Mouse (Mus musculus) layer of hippocampus, postnatal 14 days (tissue): ENCODE measurements around the gene Gabrb1. TPM values are rescaled to one million over a fixed set of nuclear protein-coding genes. Genes with fewer than 3 reads are reported as not detected.

Source experiments
- DNase-seq, 2 experiments: peaks; one replicate each; pipeline ENCODE4 v3.0.0; 2021 to 2022; ENCODE audit warnings: low spot score in 2 of 2, mixed read lengths in 1 of 2
- total RNA-seq, 2 experiments: library from RNA; stranded (reverse); gene quantifications; 2 replicates each; pipeline ENCODE4 v1.2.3; 2021

The Gabrb1 gene
- total RNA-seq, 2 experiments from 2014 or later, result 119 to 126 TPM

DNA sequence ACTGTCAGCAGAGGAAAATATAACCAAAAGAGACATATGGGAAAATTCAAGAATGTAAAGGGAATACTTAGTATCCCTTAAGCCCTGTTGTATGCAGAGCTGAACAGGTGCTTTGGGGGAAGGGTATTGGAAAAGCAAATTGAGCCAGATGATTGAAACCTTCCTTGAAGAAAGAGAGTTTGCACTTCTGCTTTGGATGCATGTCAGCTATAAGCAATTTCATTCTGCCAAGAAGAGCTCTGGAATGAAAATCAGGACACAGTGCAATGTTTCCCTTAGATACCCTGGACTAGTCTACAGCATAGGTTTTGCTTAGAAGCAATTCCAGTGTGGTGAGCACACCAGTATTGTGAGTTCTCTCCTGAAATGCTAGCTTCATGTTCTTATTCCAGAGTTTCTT lies 170.4 kb downstream of the Gabrb1 start:
- no peak for DNase-seq

DNA sequence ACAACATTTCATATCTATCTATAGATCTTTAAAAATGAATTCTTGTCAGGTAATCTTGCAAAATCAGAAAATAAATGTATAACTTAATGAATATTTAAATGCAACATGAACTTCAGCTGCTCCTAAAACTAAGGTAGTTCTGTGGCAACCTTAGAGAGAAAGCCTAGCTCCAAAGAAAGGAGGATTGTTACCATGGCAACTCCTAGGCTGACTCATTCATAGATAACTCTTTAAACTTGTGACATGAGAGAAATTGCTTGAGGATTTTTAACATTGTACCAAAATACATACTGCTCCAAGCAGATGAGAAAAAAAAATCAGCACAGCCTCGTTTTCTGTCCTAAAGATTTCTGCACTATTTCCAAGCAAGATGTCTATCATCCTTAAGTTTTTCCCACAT lies 171.1 kb downstream of the Gabrb1 start:
- DNase-seq, result peak in 1 of 2 experiments; percentile 20

GRCm38 (mm10) chr5:71830342-71830741 lies 172.4 kb downstream of the Gabrb1 start:
- no peak for DNase-seq

GRCm38 (mm10) chr5:71842241-71842640 lies 184.3 kb downstream of the Gabrb1 start:
- DNase-seq, result no peak

GRCm38 (mm10) chr5:71898214-71898613 lies 240.3 kb downstream of the Gabrb1 start:
- DNase-seq, result no peak

- DNase-seq, result no peak
Measured at GRCm38 (mm10) chr5:71903399-71903798, 245.5 kb downstream of the Gabrb1 start.

DNA sequence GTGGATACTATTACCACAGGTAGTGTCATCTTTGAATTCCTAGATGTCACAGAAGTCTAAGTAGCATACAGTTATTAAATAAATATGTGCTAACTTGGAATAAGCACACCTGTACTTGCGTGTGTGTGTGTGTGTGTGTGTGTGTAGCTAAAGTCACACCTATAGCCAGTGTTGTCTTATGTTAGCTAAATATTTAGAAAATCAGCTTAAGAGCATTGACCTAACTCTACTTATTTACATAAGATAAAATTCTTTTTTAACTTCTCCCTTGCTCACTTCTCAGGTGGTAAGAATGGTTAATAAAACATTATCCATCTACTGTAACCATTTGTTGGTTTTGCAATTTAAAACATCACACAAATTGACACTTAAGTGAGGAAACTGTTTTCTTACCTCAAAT lies 256.1 kb downstream of the Gabrb1 start:
- DNase-seq, result no peak

- no peak for DNase-seq
Measured at GRCm38 (mm10) chr5:71915711-71916110, 257.8 kb downstream of the Gabrb1 start.

GRCm38 (mm10) chr5:71917206-71917605 lies 259.3 kb downstream of the Gabrb1 start:
- DNase-seq, result peak; percentile 55 to 79

DNA sequence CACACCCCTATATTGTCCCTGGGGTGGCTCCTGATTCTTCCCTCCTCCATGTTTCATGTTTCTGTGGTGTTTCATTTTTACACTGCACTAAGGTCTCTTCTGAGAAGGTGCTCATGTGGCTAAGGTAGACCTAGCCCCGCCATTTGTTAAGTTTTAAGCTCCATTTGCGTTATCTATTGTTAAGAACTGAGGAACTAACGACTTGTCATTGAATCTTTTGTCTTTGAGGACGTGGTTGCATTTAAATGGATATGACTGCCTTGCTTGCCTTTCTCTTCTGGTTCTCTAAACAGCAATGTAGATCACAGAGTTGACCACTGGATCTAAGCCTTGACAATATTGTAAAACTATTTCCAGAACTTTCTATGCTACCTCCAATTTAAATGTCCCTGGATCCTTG lies 265.7 kb downstream of the Gabrb1 start:
- DNase-seq, result no peak

GRCm38 (mm10) chr5:71926336-71926735 lies 268.4 kb downstream of the Gabrb1 start:
- DNase-seq, result peak; percentile 14 to 24

DNA sequence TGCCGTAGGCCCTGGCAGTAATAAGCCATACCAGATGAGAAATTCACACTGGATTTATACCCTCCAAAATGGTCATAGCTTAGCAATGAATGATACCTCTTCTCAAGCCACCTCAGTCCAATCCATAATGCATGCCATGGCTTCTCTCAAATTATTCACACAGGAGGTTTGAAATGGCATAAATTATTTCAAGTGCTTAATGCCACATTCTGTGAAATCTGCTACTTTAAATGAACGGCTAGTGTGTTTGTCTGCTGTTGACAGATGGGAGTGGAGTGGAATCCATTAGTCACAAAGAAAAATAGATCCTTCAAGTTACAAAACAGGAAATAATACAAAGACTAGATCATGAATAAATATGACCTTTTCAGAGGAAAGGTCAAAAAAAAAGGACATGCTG lies 272.1 kb downstream of the Gabrb1 start:
- DNase-seq, result peak in 1 of 2 experiments; percentile 24

DNA sequence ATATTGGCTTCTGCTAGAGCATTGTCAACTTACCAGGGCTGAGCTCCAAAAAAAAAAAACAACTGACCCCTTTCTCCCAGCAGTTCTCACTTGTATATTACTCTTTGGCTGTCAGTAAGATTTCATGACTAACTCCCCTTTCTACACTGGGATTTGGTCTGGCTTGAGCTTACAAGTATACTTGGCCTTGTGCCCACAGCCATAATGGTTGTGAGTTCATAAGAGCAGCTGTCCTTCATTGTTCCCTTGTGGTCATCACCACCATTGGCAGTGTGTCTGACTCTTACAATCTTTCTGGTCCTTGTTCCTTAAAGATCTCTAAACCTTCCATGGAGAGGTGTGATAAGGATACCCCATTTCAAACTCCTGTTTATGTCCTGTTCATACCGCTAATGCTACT lies 293.5 kb downstream of the Gabrb1 start:
- DNase-seq, result no peak

- no peak for DNase-seq
Measured at GRCm38 (mm10) chr5:71955070-71955685, 297.3 kb downstream of the Gabrb1 start.

GRCm38 (mm10) chr5:71964876-71965432 lies 307.0 kb downstream of the Gabrb1 start:
- DNase-seq, result no peak

- DNase-seq, result peak in 1 of 2 experiments; percentile 34
Measured at GRCm38 (mm10) chr5:71965529-71965928, 307.6 kb downstream of the Gabrb1 start.

GRCm38 (mm10) chr5:71970140-71970800 lies 312.4 kb downstream of the Gabrb1 start:
- peak in 1 of 2 experiments; percentile 84 for DNase-seq

GRCm38 (mm10) chr5:71972831-71973230 lies 314.9 kb downstream of the Gabrb1 start:
- peak in 1 of 2 experiments; percentile 31 for DNase-seq

- DNase-seq, result no peak
Measured at GRCm38 (mm10) chr5:71976133-71976532, 318.2 kb downstream of the Gabrb1 start.

DNA sequence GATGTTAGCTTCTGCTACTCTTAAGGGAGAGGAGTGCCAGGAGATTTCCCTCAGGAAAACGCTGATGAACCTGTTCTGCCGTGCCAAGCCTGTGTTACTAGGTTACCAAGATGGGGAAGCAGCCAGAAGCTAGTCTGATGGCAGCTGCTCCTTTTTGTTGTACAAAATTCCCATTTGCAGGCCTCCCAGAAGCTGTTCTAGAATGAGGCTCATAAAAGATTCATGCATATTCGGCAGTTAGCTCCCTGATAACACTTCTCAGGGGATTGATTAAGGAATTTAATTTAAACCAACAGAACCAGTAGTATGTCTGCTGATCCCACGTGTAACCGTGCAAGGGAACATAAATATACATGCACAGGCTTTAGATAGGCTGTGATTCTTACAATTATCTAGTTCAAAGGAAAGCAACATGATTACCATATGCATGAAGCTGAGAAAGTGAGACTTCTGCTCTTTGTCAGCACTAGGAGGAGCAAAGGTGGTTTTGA lies 318.7 kb downstream of the Gabrb1 start:
- DNase-seq, result peak; percentile 66 to 89

- no peak for DNase-seq
Measured at GRCm38 (mm10) chr5:71986561-71986960, 328.6 kb downstream of the Gabrb1 start.

GRCm38 (mm10) chr5:71986983-71987398 lies 329.1 kb downstream of the Gabrb1 start:
- DNase-seq, result peak; percentile 49 to 85
